Comparison of ENCODE assay signal across 10 mouse cellular contexts in genomic region chr7:44466006-44466887, GRCm38 (mm10). TPM values are rescaled to one million over a fixed set of nuclear protein-coding genes. Genes with fewer than 3 reads are reported as not detected.
DNase-seq lines count a peak whose midpoint lies in the region; ATAC-seq and TF ChIP-seq lines count a peak whose summit lies in the region.
"Had no signal": no experiment of that assay in that cellular context is flagged by ENCODE, and none has a peak within 500 bp of the region (broad histone marks: within the 10 kb centered on the region; RNA-seq: fewer than 3 reads in every experiment).

No protein-coding gene starts in this region.

- H3K9ac ChIP-seq in midbrain, embryonic 14.5 days (replicated peaks; ENCODE audit: low read length): no peak overlapping the region
- no peak overlapping the region for H3K9ac ChIP-seq in stomach, postnatal 0 days (ENCODE audit: low read length)
- H3K9ac ChIP-seq: stomach, embryonic 15.5 days had no signal

- TF ChIP-seq EP300 in stomach, postnatal 0 days (optimal IDR thresholded peaks at IDR 0.05): no peak

- no peak overlapping the region for H3K4me3 ChIP-seq in layer of hippocampus, adult 2 months
- no peak overlapping the region for H3K4me3 ChIP-seq in midbrain, embryonic 14.5 days (replicated peaks; ENCODE audit: low read depth, low read length)
- no peak overlapping the region for H3K4me3 ChIP-seq in stomach, postnatal 0 days (ENCODE audit: low read depth, low read length)
- H3K4me3 ChIP-seq: stomach, embryonic 15.5 days had no signal

- no peak overlapping the region for H3K4me2 ChIP-seq in midbrain, embryonic 14.5 days (ENCODE audit: low read length)
- no peak overlapping the region for H3K4me2 ChIP-seq in stomach, postnatal 0 days (replicated peaks; ENCODE audit: low read depth)

- no peaks in the 10 kb centered on the region for H3K9me3 ChIP-seq in midbrain, embryonic 14.5 days (ENCODE audit: control insufficient read depth, low read length)
- H3K9me3 ChIP-seq in stomach, postnatal 0 days (ENCODE audit: control insufficient read depth, low read length): no peaks in the 10 kb centered on the region
- H3K9me3 ChIP-seq: stomach, embryonic 15.5 days had no signal

- peak overlapping the region; percentile 96 for H3K27ac ChIP-seq in layer of hippocampus, adult 2 months
- peak overlapping the region; percentile 93 for H3K27ac ChIP-seq in midbrain, embryonic 14.5 days (replicated peaks; ENCODE audit: low read depth, low read length)
- no peak overlapping the region for H3K27ac ChIP-seq in stomach, postnatal 0 days (replicated peaks)
- H3K27ac ChIP-seq: stomach, embryonic 15.5 days had no signal

- DNase-seq in kidney, adult 11 months: peak; percentile 26
- no peak for DNase-seq in kidney, adult 18-20 months
- peak; percentile 39 to 45 for DNase-seq in cerebellum, postnatal 25 days
- no peak for DNase-seq in layer of hippocampus, adult 2 months (ENCODE audit: low spot score in 2 of 2)
- no peak for DNase-seq in midbrain, embryonic 14.5 days
- DNase-seq in embryo, embryonic 9.5 days (ENCODE audit: extremely low spot score): no peak
- no peak for DNase-seq in stomach, postnatal 0 days (ENCODE audit: low spot score)
- DNase-seq in spleen, adult 12 weeks (ENCODE audit: low spot score): no peak

- H3K27me3 ChIP-seq in midbrain, embryonic 14.5 days (ENCODE audit: control insufficient read depth, insufficient read depth, low read length): no peaks in the 10 kb centered on the region
- peaks cover 10% of the 10 kb centered on the region for H3K27me3 ChIP-seq in stomach, postnatal 0 days (ENCODE audit: control insufficient read depth, insufficient read depth, low read length)

- WGBS in midbrain, embryonic 14.5 days: 77% methylated on average over 10 of the region's 10 CpGs
- 80% methylated on average over 10 of the region's 10 CpGs for whole genome bisulfite sequencing in stomach, postnatal 0 days

- H3K36me3 ChIP-seq in midbrain, embryonic 14.5 days (ENCODE audit: control insufficient read depth, insufficient read depth, low read length): peaks cover 34% of the 10 kb centered on the region
- H3K36me3 ChIP-seq in stomach, postnatal 0 days (ENCODE audit: control insufficient read depth, insufficient read depth, low read length): no peaks in the 10 kb centered on the region
- H3K36me3 ChIP-seq: stomach, embryonic 15.5 days had no signal

- ATAC-seq in midbrain, embryonic 14.5 days (ENCODE audit: low FRiP score, low TSS enrichment): no peak
- no peak for ATAC-seq in stomach, postnatal 0 days (ENCODE audit: low FRiP score, low TSS enrichment)

- peaks cover 41% of the 10 kb centered on the region for H3K4me1 ChIP-seq in midbrain, embryonic 14.5 days (ENCODE audit: control insufficient read depth, insufficient read depth, low read length)
- H3K4me1 ChIP-seq in stomach, postnatal 0 days (replicated peaks; ENCODE audit: control insufficient read depth, insufficient read depth): no peaks in the 10 kb centered on the region

- TF ChIP-seq CTCF in layer of hippocampus, adult 2 months (conservative IDR thresholded peaks at IDR 0.05): no peak
- no peak for TF ChIP-seq CTCF in stomach, postnatal 0 days (IDR thresholded peaks at IDR 0.05; ENCODE audit: low read depth)

RNA-seq across cellular contexts. Expression of gene Aspdh, which starts 1.1 kb away (rescaled TPM):
- 10 to 100 TPM; 12.2 to 18.1 TPM for total RNA-seq in layer of hippocampus, adult 2 months (2021)
- 8.6 and 8.9 TPM in 2 replicates for polyA plus RNA-seq in midbrain, embryonic 14.5 days (2014; fragmentation: Nextera tagmentation; extraction: Ambion mirVana)
- polyA plus RNA-seq in stomach, postnatal 0 days (2015; fragmentation: Nextera tagmentation; extraction: Ambion mirVana): 0.12 and 0.21 TPM in 2 replicates
- total RNA-seq: ES-E14 had no signal

RNA-seq across cellular contexts. Expression of gene Josd2, which starts 1.5 kb away (rescaled TPM):
- total RNA-seq in layer of hippocampus, adult 2 months (2021): 10 to 100 TPM; 91.3 to 92.0 TPM
- 27.9 and 32.5 TPM in 2 replicates for polyA plus RNA-seq in midbrain, embryonic 14.5 days (2014; fragmentation: Nextera tagmentation; extraction: Ambion mirVana)
- 32.8 and 33.7 TPM in 2 replicates for polyA plus RNA-seq in stomach, postnatal 0 days (2015; fragmentation: Nextera tagmentation; extraction: Ambion mirVana)

RNA-seq across cellular contexts. Expression of gene Emc10, which starts 30.1 kb away (rescaled TPM):
- total RNA-seq in layer of hippocampus, adult 2 months (2021): 100 to 1,000 TPM; 210 to 220 TPM
- 152 and 163 TPM in 2 replicates for polyA plus RNA-seq in midbrain, embryonic 14.5 days (2014; fragmentation: Nextera tagmentation; extraction: Ambion mirVana)
- polyA plus RNA-seq in stomach, postnatal 0 days (2015; fragmentation: Nextera tagmentation; extraction: Ambion mirVana): 60.7 and 65.5 TPM in 2 replicates

RNA-seq across cellular contexts. Expression of gene Fam71e1, which starts 30.1 kb away (rescaled TPM):
- total RNA-seq in layer of hippocampus, adult 2 months (2021): 10 to 100 TPM; 19.3 to 23.4 TPM
- 26.8 and 28.6 TPM in 2 replicates for polyA plus RNA-seq in midbrain, embryonic 14.5 days (2014; fragmentation: Nextera tagmentation; extraction: Ambion mirVana)
- polyA plus RNA-seq in stomach, postnatal 0 days (2015; fragmentation: Nextera tagmentation; extraction: Ambion mirVana): 5.9 and 8.3 TPM in 2 replicates

RNA-seq across cellular contexts. Expression of gene Lrrc4b, which starts 37.4 kb away (rescaled TPM):
- total RNA-seq in layer of hippocampus, adult 2 months (2021): 100 to 1,000 TPM; 318 to 334 TPM
- 28.4 and 39.0 TPM in 2 replicates for polyA plus RNA-seq in midbrain, embryonic 14.5 days (2014; fragmentation: Nextera tagmentation; extraction: Ambion mirVana)
- polyA plus RNA-seq in stomach, postnatal 0 days (2015; fragmentation: Nextera tagmentation; extraction: Ambion mirVana): 0.36 and 0.52 TPM in 2 replicates

Comparison
In these comparisons a context has a peak if more than half of its experiments do, and no peak if none do; other contexts are left out.
1. DNase-seq: peak in kidney, adult 11 months (single experiment) and cerebellum, postnatal 25 days (2 of 2); none in kidney, adult 18-20 months (single experiment), layer of hippocampus, adult 2 months (0 of 2), midbrain, embryonic 14.5 days (single experiment), embryo, embryonic 9.5 days (single experiment), stomach, postnatal 0 days (single experiment) and spleen, adult 12 weeks (single experiment).